Mouse (Mus musculus) gastrocnemius, adult 8-10 months (tissue): ENCODE measurements at regions not wholly inside any gene's neighbourhood (a gene's known extent, or its start where the extent isn't known, plus 50 kb on each side); places are given as distances from the start of the nearest gene placed in this dataset.

Source experiments
- DNase-seq, 2 experiments: peaks; one replicate each; pipeline ENCODE4 v3.0.0; 2022; ENCODE audit warnings: low spot score in 2 of 2

DNA sequence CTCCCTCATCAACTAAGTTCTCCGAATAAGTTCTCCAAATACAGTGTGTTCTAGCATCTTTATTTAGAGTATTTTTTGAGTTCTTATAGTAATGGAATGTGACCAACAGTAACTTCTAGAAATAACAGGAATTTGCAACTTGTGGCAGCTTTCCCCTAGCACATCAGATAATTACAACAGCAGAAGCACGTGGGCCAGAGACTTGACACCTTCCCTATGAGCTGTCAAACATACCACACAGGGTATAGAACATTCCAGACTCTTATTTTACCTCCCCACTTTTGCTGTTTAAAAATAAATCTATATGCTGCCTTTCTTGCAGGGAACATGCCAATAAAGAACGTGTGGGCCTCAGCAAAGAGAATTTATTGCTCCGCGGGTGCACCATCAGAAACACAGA lies 77.4 kb upstream of the Commd8 start:
- DNase-seq = no peak

DNA sequence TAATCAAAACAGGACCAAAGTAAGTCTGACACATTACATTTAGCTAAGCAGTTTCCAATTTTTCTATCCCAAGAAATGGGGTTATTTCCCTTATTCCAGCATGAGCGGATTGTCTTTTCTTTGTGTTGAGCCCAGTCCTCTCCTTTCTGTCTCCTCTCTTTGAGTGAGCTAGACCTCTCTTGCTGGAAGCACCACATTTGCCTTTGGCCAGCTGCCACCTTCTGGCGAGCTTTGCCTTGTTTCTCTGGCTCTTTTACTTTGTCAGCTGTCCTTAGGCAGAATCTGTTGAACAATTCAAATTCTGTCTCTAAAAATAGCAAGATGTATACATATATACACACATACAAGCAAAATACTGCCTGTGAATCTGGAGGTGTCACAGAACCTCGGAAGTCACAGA lies 76.1 kb upstream of the Commd8 start:
- DNase-seq = peak in 1 of 2 experiments; percentile 24

DNA sequence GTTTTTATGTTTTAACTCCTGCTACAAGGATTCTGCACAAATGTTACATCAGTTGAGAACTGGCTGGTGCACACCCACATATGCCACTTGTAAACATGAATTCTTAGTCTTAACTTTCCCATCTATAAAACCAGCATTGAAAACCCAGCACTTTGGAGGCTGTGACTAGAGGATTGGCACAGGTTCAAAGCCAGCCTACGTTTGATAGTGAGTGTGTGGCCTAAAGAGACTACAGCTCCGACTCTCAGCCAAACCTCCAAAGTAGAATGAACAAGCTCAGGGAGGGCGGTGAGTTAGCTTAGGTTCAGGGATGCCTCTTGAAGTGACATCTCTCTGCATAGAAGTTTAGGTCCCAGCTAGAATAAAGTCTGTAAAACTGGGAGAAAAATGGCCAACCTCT lies 75.0 kb upstream of the Commd8 start:
- DNase-seq = no peak

DNA sequence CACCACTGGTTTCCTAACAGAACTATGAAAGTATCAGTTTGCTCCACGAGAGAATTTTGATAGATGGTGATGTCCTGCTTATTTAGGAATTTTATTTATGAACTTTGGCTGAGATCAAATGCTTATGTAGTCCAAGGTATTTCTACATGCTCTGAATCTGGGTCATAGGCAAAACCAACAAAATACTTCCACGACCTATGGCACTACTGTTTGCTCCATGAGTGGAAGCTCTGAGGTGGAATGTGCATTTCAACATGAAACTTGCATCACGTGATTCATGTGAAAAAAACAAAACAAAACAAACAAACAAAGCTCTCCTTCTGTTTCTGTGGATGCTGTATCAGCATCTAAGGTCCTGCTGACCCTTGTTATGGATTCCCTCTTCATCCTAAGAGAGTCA lies 73.5 kb upstream of the Commd8 start:
- DNase-seq = no peak

DNA sequence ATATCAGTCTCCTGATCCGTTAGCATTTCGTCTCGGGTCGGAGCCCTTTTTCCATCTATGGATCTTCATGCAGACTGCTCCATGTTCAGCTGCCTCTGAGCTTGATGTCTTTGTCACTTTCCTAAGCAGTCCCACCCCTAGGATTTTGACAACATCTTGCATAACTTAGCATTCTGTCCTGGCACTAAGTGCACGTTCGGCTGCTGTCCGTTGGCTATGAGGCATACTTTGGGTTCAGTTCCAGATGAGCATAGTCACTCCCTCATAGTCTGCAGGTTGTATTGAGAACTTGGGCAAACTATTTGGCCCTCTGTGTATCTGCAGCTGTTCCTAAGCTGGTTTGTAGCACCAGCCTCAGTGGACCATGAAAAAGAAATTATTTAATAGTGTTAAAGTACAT lies 72.3 kb upstream of the Commd8 start:
- DNase-seq = no peak

DNA sequence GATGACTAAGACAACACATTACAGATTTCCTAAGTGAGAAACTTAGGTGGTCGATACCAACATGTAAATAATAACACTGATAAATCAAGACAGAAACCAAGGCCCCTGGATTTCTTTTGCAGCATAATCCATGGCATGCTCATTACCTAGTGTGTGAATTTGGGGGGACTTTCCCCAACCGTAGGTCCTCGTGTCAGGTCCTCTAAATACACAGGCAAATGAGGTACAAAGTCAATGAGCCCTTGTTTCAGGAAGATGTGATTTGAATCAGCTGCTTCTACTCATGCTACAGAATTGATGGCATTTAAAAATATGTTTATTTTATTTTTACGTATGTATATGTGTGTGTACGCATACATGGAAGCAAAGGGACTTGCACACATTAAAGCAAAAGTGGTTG lies 59.0 kb upstream of the Commd8 start:
- DNase-seq = no peak

DNA sequence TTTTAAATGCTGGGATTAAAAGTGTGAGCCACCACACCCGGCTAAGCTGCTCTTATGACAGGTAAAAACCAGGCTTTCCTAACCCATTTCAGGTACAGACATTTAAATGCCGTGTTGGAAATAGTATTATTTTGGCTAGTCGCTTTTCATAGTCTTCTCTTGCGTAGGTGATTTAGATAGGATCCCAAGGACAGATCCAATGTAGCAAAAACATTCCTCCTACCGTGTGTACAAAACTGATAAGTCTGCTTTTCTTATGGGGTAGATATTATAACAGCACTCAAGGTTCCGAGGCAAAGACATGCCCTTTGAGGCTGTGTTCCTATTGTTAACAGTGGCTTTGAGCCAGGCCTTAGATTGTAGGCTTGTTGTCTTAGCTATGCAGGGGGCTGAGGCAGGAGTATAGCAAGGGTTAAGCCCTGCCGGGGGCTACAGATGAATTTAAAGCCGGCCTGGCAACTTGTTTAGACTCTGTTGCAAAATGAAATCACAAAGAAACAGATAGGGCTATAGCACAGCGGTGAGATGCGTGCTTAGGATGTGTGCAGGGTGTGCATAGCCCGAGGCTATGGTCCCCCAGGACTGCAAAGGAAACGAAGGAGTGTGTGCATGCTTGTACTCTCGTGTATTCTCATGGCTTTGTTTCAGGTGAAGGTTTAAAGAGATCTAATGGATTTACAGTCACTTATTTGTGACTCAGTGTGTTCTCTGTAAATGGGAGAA lies 57.7 kb upstream of the Commd8 start:
- DNase-seq = no peak

DNA sequence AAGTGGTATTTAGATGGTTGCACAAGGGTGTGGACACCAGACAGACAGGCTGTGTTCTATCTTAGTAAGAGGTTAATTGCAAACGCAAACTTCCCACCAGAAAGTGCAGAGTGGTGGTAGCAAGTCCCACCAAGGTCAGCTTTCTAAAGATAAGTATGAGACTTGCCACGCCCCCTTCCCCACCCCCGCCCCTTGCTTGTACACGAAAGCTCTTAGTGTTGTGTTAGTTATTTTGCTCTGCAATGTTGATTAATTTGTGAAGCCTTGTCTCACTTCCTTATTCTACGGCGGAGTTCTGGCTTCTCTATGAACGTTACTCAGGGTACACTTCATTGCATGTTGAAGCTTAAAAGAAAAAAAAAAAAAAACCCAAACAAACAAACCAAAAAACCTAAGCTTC lies 57.1 kb upstream of the Commd8 start:
- no peak for DNase-seq

DNA sequence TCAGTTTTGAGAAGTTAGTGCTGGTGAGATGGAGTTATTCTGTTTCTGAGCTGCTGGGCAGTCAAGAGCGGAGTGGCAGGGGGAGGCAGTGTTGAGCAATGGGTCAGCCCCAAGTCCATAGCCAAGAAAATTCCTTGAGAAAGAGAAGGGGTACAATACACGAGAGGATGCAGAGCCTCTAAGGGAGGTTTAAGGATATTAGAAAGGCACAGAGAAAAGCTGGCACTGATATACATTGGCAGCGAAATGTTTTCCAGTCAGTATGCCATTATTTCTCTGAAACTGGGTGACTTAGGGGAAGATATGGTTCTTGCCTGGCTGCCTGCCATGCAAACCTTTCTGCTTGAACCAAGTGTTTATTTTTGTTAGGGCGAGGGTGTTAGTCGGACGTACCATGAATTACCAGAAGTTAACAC lies 56.6 kb upstream of the Commd8 start:
- DNase-seq = no peak

DNA sequence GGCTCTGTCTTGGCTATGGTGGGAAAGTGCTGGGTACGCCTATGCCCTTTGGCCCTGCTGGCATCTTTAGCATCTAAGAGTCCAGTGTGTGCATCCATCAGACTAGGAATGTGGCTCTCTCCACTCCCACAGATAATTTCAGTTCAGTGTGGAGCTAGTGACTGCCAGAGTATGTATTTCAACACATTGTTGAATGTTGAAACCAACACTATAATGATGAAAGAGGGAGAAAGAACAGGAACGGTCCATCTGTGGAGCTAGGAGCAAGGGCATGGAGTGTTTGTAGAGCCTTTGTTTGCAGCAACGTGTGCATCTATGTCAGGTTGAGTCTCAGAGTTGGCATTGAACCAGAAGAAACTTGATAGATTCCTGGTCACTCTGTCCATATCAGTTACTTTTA lies 54.9 kb upstream of the Commd8 start:
- DNase-seq = no peak

DNA sequence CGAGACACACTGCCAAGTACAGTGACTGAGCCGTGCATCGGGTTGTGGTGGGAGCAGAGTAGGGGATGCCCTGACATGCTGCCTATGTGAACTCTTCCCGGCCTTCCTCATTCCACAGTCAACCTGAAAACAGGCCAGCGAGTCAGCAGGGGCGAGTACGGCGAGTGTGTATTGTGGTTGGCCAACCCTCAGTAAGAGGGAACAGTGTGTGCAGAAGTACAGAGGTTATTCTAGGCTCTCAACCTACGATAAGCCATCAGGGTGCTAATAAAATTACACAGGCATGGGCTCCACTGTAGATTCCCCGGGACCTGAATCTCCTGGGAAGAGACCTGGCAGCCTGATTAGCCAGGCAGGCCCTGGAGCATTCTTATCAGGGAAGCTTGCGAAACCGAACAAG lies 51.7 kb upstream of the Commd8 start:
- no peak for DNase-seq

DNA sequence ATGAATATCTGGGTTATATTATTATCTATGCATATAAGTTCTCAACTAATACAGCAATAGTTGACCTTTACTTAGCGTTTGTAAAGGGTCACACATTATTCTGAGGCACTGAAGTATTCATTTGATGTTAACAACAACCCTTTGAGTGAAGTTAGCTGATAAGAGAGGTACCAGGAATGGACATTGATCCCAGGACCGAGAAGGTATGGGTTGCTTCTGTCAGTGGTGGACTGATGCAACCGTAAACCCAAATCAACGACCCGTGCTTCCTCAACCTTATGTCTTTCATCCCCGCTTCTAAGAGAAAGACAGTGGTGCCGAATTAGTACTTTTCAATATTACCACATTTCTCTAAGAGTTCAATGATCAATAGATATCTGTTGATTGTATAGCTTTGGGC lies 51.3 kb upstream of the Commd8 start:
- no peak for DNase-seq
